Mouse (Mus musculus): ENCODE results near the gene Lrba. TPM values are rescaled to one million over a fixed set of nuclear protein-coding genes. Genes with fewer than 3 reads are reported as not detected.

Lrba gene
- 54.3 TPM for polyA plus RNA-seq (2014; fragmentation: Illumina TruSeq; extraction: RNeasy Lipid Tissue Mini Kit (QIAGEN cat#74804); ENCODE audit: low read depth, low replicate concordance)

DNA sequence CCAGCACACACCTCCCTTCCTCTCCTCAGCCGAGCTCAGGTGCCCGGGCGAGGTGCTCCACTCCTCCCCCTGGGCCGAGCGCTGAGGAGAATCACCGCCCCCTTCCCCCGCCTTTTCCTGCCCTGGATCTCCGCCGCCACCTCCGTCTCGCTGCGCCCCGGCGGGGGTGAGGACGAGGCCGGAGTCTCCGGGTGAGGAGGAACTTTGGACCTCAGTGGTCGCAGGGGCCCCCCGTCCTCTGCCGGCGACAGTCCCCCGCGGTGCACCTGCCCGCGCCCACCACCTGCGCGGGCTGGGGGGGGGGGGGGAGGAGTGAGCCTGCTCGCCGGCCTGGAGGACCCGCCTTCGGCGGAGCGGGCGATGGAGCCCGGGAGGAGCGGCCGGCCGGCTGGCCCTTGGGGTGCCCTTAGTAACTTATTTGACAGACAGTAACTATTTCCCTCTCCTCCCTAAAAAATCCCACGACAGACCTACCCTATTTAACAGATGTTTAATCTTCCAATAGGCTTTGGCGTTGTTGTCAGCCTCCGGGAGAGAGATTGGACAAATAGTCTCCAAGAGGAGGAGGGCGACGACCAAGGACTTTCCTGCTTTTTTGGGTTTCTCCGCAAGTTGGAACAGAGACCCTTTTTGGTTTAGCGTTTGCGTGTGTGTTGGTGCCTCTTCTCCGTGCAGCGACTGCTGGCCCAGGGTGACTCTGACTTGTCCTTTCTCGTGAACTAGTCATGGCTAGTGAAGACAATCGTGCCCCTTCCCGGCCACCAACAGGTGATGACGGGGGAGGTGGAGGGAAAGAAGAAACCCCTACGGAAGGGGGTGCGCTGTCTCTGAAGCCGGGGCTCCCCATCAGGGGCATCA lies at the start of gene Lrba:
TSS of gene Lrba (plus strand) at position 117 of the 858 bp plus-strand sequence.

DNA sequence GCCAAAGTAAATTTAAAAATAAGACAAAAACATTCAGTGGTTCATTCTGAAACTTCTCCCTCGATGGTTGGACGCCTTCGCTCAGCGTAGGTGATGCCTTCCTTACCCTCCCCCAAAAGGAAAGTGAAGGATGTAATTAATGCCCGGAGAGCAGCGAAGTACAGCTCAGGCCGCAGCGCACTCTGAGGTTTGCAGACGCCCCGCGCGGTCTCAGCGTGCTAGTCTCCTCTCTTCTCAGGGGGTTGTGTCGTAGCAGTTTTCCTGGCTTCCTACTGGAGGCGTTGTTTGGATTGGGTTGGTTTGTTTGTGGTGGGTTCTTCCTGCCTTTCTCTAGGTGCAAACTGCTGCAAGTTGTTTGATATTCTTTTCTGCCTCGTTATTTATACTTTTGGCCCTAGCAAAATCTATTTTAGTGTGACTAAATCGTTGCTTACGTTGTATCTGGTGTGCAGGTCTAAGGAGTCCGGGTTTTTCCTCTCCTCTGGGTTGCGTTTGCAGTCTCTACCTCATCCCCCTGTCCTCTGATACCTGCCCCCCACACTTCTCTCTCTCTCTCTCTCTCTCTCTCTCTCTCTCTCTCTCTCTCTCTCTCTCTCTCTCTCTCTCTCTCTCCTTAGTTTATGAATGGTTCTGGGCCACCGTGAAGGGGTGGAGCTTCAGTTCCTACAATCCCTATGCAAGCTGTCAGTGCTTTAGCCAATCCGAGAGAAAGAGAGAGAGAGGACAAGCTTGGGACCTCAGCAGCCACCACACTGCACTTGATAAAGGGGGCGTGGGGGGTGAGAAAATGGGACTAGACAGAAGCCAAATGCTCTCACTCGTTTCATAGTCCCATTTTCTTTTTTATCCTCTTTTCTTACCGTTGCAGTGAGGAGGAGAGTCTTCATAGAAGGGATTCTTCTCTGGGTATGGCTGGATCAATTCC lies 323.9 kb downstream of the Lrba start, which contains the start of gene Mab21l2:
TSS of gene Mab21l2 (minus strand) at position 539 of the 925 bp plus-strand sequence.

Other genes with a start within 250 kb of the Lrba start
- gene Prss48, start 222.2 kb upstream of the Lrba start, polyA plus RNA-seq (2014; fragmentation: Illumina TruSeq; extraction: RNeasy Lipid Tissue Mini Kit (QIAGEN cat#74804); ENCODE audit: low read depth, low replicate concordance): not detected
- 998 TPM for gene Rps3a1, start 82.0 kb upstream of the Lrba start, polyA plus RNA-seq (2014; fragmentation: Illumina TruSeq; extraction: RNeasy Lipid Tissue Mini Kit (QIAGEN cat#74804); ENCODE audit: low read depth, low replicate concordance)